Mouse (Mus musculus): ENCODE data around the gene Elmod3.

DNA sequence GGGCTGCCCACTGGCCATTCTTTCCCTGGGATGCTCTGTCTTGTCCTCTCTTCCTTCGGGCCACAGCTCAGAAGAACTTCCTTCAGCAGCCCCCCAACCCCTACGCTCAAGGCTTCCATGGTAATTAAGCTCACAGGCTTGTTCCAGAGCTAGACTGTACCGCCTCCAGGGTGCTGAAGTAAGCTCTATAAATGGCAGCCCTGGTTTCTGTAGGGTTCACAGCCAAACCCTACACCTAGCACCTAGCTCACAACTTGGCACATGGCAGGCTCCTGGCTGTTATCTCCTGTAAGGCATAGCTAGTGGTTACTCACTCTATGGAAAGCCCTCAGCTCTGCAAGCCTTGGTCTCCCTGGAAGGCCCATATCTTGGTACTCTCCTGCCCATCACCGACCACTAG lies 65.6 kb downstream of the Elmod3 start:
- TF ChIP-seq EP300 (IDR thresholded peaks at IDR 0.05; ENCODE audit: insufficient read depth, low read depth, low read length) (no peak), POLR2A (IDR thresholded peaks at IDR 0.05; ENCODE audit: insufficient read depth, low read length) (no peak), CTCF (IDR thresholded peaks at IDR 0.05; ENCODE audit: low read depth, low read length) (no peak)

Measured in ES-Bruce4 (cell line).